Mouse (Mus musculus) ES-Bruce4 (cell line): ENCODE data around the gene Atg7.

Source experiments
- CTCF ChIP-seq: IDR thresholded peaks from one replicate; pipeline ENCODE4 v1.8.1; 2011; ENCODE audit warnings: low read depth, low read length
- POLR2A ChIP-seq: IDR thresholded peaks from one replicate; pipeline ENCODE4 v1.8.1; 2011; ENCODE audit warnings: low read length; ENCODE audit not compliant: insufficient read depth

- TF ChIP-seq CTCF: no peak
- TF ChIP-seq POLR2A: no peak
These were observed 191.0 kb downstream of the Atg7 start for GRCm38 (mm10) chr6:114833791-114834346.
